Mouse (Mus musculus): Measurements from ENCODE around the gene Kcnb1. TPM values are rescaled to one million over a fixed set of nuclear protein-coding genes. Genes with fewer than 3 reads are reported as not detected.

Kcnb1 gene
- 3.6 and 3.9 TPM in 2 replicates for polyA plus RNA-seq (2015; fragmentation: Nextera tagmentation; extraction: Ambion mirVana)

DNA sequence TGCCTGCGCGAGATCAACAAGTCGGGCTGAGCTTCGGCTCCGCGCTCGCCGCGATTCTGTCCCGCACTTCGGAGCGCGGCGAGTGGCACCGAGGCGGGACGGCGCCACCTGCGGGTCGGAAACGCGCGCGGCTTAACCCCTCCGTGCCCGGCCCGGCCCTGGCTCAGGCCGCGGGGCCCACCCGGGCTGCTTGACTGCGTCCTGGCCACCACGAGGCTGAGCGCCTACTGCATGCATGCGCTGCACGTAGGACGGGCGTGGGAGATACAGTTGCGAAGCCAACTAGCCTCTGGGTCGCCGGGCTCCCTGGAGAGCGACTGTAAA lies at the start of gene Kcnb1:
Gene Kcnb1 (minus strand): TSS at position 80 of the 324 bp plus-strand sequence.

DNA sequence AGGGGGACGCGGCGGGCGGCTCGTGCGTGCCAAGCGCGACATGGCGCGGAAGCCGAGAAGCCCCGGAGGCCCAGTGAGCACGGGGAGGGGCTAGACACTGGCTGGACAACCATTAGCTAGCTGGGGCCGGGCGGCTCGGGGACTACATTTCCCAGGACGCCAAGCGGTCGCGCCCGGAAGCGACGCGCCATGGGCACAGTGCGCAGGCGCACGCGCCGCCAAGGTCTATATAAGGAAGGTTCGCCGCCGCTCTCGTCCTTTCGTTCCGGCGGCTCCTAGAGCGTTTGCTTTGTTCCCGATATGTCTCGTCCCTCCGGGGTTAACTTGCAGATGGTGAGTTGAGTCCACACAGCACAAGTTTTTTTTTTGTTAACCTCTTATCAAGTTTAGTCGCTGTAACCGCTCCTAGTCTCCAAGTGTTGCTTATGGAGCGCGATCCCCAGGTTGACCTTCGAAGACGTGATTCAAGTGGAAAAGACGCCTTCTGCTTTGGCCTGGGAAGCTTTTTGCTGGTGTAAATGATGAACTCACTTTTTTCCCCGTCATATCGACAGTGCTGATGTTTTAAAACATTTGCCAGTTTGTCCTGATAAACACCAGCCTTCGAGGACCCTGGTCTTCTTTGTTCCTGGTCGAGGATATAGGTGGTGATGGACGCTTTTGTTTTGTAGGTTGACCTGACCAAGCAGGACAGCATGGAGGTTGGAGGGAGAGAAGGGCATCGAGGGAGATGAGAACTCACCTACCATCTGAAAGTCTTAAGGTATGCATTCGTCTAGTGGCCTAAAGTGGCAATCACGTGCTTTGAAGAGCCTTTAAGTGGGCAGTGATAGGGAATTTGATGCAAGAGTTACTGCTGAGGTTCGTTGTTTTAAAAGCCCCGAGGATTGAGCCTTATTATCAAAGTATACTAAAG lies 126.7 kb downstream of the Kcnb1 start, which contains the start of gene Znfx1:
Gene Znfx1 (minus strand): TSS at position 51 of the 916 bp plus-strand sequence.

Other genes starting within 250 kb of the Kcnb1 start
- gene Stau1, start 193.9 kb downstream of the Kcnb1 start, polyA plus RNA-seq (2015; fragmentation: Nextera tagmentation; extraction: Ambion mirVana): 36.7 and 45.1 TPM in 2 replicates
- gene Ddx27, start 175.0 kb downstream of the Kcnb1 start, polyA plus RNA-seq (2015; fragmentation: Nextera tagmentation; extraction: Ambion mirVana): 20.9 and 22.5 TPM in 2 replicates
- 8.3 and 8.6 TPM in 2 replicates for gene Znfx1, start 127.1 kb downstream of the Kcnb1 start, polyA plus RNA-seq (2015; fragmentation: Nextera tagmentation; extraction: Ambion mirVana)
- 67.4 and 75.8 TPM in 2 replicates for gene Ptgis, start 50.4 kb upstream of the Kcnb1 start, polyA plus RNA-seq (2015; fragmentation: Nextera tagmentation; extraction: Ambion mirVana)
- 9.5 and 11.5 TPM in 2 replicates for gene B4galt5, start 159.0 kb upstream of the Kcnb1 start, polyA plus RNA-seq (2015; fragmentation: Nextera tagmentation; extraction: Ambion mirVana)
- 10.6 and 11.5 TPM in 2 replicates for gene Slc9a8, start 231.6 kb upstream of the Kcnb1 start, polyA plus RNA-seq (2015; fragmentation: Nextera tagmentation; extraction: Ambion mirVana)